Mouse (Mus musculus) testis, adult 2 months (tissue): ENCODE measurements around the gene Wipf2. TPM values are rescaled to one million over a fixed set of nuclear protein-coding genes. Genes with fewer than 3 reads are reported as not detected.
A peak's percentile ranks its signal among the peaks of the same experiment; 100 is the strongest.
"Not testable (repeated sequence)": the region's sequence is repeated elsewhere in the genome, so short reads cannot be mapped to it uniquely, and the experiment has no call there.

Source experiments
- H3K27ac ChIP-seq: fragments of 200-500 bp; 2 replicates; pipeline ENCODE4 v1.5.1; 2012; ENCODE audit warnings: low read depth, low read length; ENCODE audit not compliant: control insufficient read depth, insufficient read depth
- H3K27me3 ChIP-seq: fragments of 200-500 bp; 2 replicates; pipeline ENCODE4 v1.6.1; 2012; ENCODE audit warnings: mild to moderate bottlenecking, low read length, moderate library complexity; ENCODE audit not compliant: control insufficient read depth, insufficient read depth
- H3K36me3 ChIP-seq: fragments of 200-500 bp; 2 replicates; pipeline ENCODE4 v1.6.1; 2012; ENCODE audit warnings: mild to moderate bottlenecking, low read length; ENCODE audit not compliant: control insufficient read depth, insufficient read depth
- H3K4me1 ChIP-seq: fragments of 200-500 bp; 2 replicates; pipeline ENCODE4 v1.6.1; 2012; ENCODE audit warnings: low read length; ENCODE audit not compliant: control insufficient read depth, insufficient read depth
- H3K4me3 ChIP-seq: fragments of 200-500 bp; 2 replicates; pipeline ENCODE4 v1.5.1; 2012; ENCODE audit warnings: low read depth, mild to moderate bottlenecking, low read length, moderate library complexity, mixed read lengths; ENCODE audit not compliant: control insufficient read depth
- CTCF ChIP-seq: fragments of 200-500 bp; IDR thresholded peaks from 2 replicates; pipeline ENCODE4 v1.5.1; 2012; ENCODE audit warnings: low read depth, mild to moderate bottlenecking, inconsistent platforms, low read length, moderate library complexity; ENCODE audit not compliant: control insufficient read depth, insufficient read depth, insufficient replicate concordance
- POLR2A ChIP-seq: fragments of 200-500 bp; IDR thresholded peaks from 2 replicates; pipeline ENCODE4 v1.6.1; 2012; ENCODE audit warnings: low read depth, mild to moderate bottlenecking, inconsistent platforms, low read length, moderate library complexity; ENCODE audit not compliant: control insufficient read depth
- polyA plus RNA-seq: library from polyadenylated mRNA; depleted of rRNA; stranded (reverse); fragments of >200 nt; gene quantifications from 2 replicates; pipeline ENCODE4 v1.2.3, GENCODE M21; 2012

Wipf2 gene
- polyA plus RNA-seq, 1 experiment, result 6.4 TPM

GRCm38 (mm10) chr11:98910415-98910814, 47.0 kb downstream of the Wipf2 start:
- H3K27ac ChIP-seq, result no peak overlapping the region
- H3K36me3 ChIP-seq, result no peaks in the 10 kb centered on the region
- no peak overlapping the region for H3K4me3 ChIP-seq
- no peak for TF ChIP-seq POLR2A
- TF ChIP-seq CTCF, result no peak
- peaks cover 3% of the 10 kb centered on the region for H3K4me1 ChIP-seq
- H3K27me3 ChIP-seq, result no peaks in the 10 kb centered on the region

- peaks cover 3% of the 10 kb centered on the region for H3K4me1 ChIP-seq
- H3K36me3 ChIP-seq, result no peaks in the 10 kb centered on the region
- H3K27ac ChIP-seq, result no peak overlapping the region
- no peak overlapping the region for H3K4me3 ChIP-seq
- no peak for TF ChIP-seq CTCF
- no peak for TF ChIP-seq POLR2A
- H3K27me3 ChIP-seq, result no peaks in the 10 kb centered on the region
Observed at GRCm38 (mm10) chr11:98911498-98911897, 48.1 kb downstream of the Wipf2 start.

- TF ChIP-seq CTCF (no peak), POLR2A (no peak)
- no peaks in the 10 kb centered on the region; the same call in 1 of the 2 replicates for H3K36me3 ChIP-seq
- H3K4me1 ChIP-seq, result no peaks in the 10 kb centered on the region
Observed at GRCm38 (mm10) chr11:98914196-98914595, 50.8 kb downstream of the Wipf2 start.

GRCm38 (mm10) chr11:98916376-98916775, 52.9 kb downstream of the Wipf2 start:
- not testable (repeated sequence) for H3K27me3 ChIP-seq, H3K36me3 ChIP-seq, H3K27ac ChIP-seq, H3K4me1 ChIP-seq, H3K4me3 ChIP-seq

More at GRCm38 (mm10) chr11:98914196-98914595, 50.8 kb downstream of the Wipf2 start:
- no peak overlapping the region for H3K4me3 ChIP-seq
- H3K27ac ChIP-seq, result no peak overlapping the region
- no peaks in the 10 kb centered on the region for H3K27me3 ChIP-seq

GRCm38 (mm10) chr11:98917428-98918005, 54.1 kb downstream of the Wipf2 start:
- no peaks in the 10 kb centered on the region for H3K4me1 ChIP-seq
- no peaks in the 10 kb centered on the region for H3K27me3 ChIP-seq
- no peak for TF ChIP-seq CTCF
- no peak for TF ChIP-seq POLR2A
- no peaks in the 10 kb centered on the region; the same call in 1 of the 2 replicates for H3K36me3 ChIP-seq
- 0 out of 2 replicates have a peak overlapping the region, but pooled peaks have one; percentile 8 for H3K27ac ChIP-seq
- H3K4me3 ChIP-seq, result no peak overlapping the region

- no peak overlapping the region for H3K4me3 ChIP-seq
- no peak overlapping the region for H3K27ac ChIP-seq
- TF ChIP-seq CTCF (no peak), POLR2A (no peak)
- no peaks in the 10 kb centered on the region for H3K4me1 ChIP-seq
- no peaks in the 10 kb centered on the region; the same call in 1 of the 2 replicates for H3K36me3 ChIP-seq
- no peaks in the 10 kb centered on the region for H3K27me3 ChIP-seq
Observed at GRCm38 (mm10) chr11:98918231-98918630, 54.8 kb downstream of the Wipf2 start.

- Histone ChIP-seq H3K4me1 (no peaks in the 10 kb centered on the region), H3K4me3 (no peak overlapping the region), H3K27me3 (no peaks in the 10 kb centered on the region), H3K36me3 (no peaks in the 10 kb centered on the region; the same call in 1 of the 2 replicates), H3K27ac (no peak overlapping the region)
- TF ChIP-seq CTCF (no peak), POLR2A (no peak)
Observed at GRCm38 (mm10) chr11:98919009-98919408, 55.6 kb downstream of the Wipf2 start.

- H3K27ac ChIP-seq, H3K36me3 ChIP-seq, H3K27me3 ChIP-seq, H3K4me3 ChIP-seq: not testable (repeated sequence)
- peaks cover 18% of the 10 kb centered on the region for H3K4me1 ChIP-seq
- TF ChIP-seq CTCF, result peak; percentile 40; the same call in 1 of the 2 replicates
Observed at GRCm38 (mm10) chr11:98921813-98922212, 58.4 kb downstream of the Wipf2 start.
